Mouse (Mus musculus) olfactory bulb, adult 2 months (tissue): ENCODE data around the gene Mtus2.

Source experiments
- CTCF ChIP-seq: fragments of 200-500 bp; IDR thresholded peaks from 2 replicates; pipeline ENCODE4 v1.5.1; 2012; ENCODE audit warnings: low read depth, mild to moderate bottlenecking, low read length, moderate library complexity; ENCODE audit not compliant: insufficient read depth
- POLR2A ChIP-seq: fragments of 200-500 bp; IDR thresholded peaks from 2 replicates; pipeline ENCODE4 v1.6.1; 2012; ENCODE audit warnings: mild to moderate bottlenecking, low read depth, low read length, moderate library complexity; ENCODE audit not compliant: insufficient read depth

- TF ChIP-seq CTCF (no peak), POLR2A (no peak)
Observed at GRCm38 (mm10) chr5:147959088-147959487, 2.0 kb downstream of the Mtus2 start.
